Mouse (Mus musculus): ENCODE measurements at regions not wholly inside any gene's neighbourhood (a gene's known extent, or its start where the extent isn't known, plus 50 kb on each side); places are given as distances from the start of the nearest gene placed in this dataset.
A peak's percentile ranks its signal among the peaks of the same experiment; 100 is the strongest.

- peak; percentile 71 for ATAC-seq (replicated peaks; ENCODE audit: low FRiP score, low TSS enrichment, poor library complexity, severe bottlenecking)
These were observed 148.7 kb upstream of the Prickle1 start for GRCm38 (mm10) chr15:93744191-93744945.

DNA sequence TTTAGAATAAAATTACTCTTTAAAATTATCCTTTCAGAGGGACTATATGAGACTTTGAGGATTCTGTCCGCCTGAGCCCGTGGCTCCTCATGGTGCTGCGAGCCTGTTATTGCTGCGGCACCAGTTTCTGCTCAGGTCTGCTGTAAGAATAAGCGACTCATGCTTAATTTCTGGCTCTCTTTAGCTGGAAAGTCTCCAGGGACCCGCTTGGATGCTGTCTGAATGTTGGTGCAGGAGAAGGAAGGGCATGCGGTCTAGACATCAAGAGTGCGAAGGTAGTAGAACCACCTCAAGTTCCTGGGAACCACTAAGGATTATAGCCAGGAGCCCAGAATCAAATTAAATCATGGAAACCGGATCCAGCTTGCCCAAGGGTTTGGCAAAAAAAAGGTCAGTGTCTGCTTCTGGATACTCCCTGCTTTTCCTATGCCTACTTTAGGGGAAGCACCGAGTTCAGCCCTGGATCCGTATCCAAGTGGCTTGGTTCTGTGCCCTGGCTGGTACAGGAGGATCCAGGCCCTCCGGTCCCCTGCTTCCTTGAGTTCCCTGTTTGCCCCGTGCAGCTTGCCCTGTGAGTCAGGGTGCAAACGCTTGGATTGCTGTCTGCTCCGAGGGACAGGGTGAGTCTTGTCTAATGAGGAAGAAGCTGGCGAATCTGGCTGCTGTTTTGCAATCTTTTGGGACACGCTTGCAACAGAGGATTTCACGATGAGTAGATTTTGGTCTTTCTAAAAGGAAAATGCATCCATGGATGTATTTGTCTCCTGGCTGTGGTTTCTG lies 138.2 kb upstream of the Prickle1 start:
- no peak for ATAC-seq (replicated peaks; ENCODE audit: low FRiP score, low TSS enrichment, poor library complexity, severe bottlenecking)

GRCm38 (mm10) chr15:93732825-93733224 lies 137.1 kb upstream of the Prickle1 start:
- ATAC-seq (replicated peaks; ENCODE audit: low FRiP score, low TSS enrichment, poor library complexity, severe bottlenecking): no peak

DNA sequence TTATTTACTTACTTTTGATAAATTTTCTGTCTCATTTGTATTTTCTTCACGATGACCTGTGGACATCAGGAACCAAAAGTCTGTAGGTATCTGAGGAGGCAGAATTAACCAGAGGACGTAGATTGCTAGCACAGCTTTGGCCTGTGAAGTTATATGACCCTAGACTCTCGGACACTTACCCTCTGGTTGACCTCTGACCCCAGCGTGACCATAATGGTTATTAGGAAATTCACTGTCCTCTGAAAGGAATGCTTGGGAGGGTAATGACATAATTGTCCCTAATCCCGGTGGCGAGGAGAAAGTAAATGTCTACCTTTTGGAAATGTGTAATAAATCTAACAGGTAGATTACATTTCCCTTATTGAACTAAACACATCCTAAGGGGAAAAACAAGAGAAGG lies 135.5 kb upstream of the Prickle1 start:
- no peak for ATAC-seq (replicated peaks; ENCODE audit: low FRiP score, low TSS enrichment, poor library complexity, severe bottlenecking)

DNA sequence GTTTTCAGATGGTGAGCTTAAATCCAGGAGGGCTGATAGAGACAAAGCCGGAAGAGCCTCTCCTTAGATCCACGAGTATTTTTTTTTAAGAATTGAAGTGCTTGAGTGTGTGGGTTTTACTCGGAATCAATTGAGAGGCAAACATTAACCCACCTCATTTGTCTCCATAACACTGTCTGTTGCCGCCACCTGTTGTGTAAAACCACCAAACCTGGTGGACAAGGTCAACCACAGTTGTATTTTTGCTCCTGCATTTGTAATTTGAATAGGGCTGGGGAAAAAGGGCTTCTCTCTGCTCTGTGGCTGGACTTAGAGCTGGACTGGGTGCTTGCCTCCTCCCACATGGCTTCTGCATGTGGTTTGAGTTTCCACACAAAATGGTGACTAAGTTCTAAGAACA lies 119.8 kb upstream of the Prickle1 start:
- ATAC-seq (replicated peaks; ENCODE audit: low FRiP score, low TSS enrichment, poor library complexity, severe bottlenecking): no peak

GRCm38 (mm10) chr15:93713428-93713827 lies 117.7 kb upstream of the Prickle1 start:
- no peak for ATAC-seq (replicated peaks; ENCODE audit: low FRiP score, low TSS enrichment, poor library complexity, severe bottlenecking)

DNA sequence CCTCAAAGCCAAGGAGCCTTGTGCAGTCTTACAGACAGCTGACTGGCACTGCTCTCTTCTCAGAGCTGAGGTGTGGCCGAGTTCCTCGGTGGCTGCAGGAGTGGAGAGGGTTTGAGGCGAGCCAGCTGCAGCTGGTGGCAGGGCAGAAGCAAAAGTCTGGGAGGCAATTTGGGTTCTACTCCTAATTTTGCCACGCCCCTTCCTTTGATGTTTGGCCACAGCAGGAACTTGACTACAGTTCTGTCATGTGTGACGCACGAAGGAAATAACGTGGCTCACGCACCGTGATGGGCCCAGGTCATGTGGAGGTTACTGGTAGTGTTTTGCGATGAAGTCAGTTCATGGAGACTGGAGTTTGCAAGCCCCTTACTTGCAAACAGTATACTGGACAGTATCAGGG lies 116.9 kb upstream of the Prickle1 start:
- ATAC-seq (replicated peaks; ENCODE audit: low FRiP score, low TSS enrichment, poor library complexity, severe bottlenecking): no peak

GRCm38 (mm10) chr15:93711150-93711784 lies 115.6 kb upstream of the Prickle1 start:
- ATAC-seq (replicated peaks; ENCODE audit: low FRiP score, low TSS enrichment, poor library complexity, severe bottlenecking): no peak

DNA sequence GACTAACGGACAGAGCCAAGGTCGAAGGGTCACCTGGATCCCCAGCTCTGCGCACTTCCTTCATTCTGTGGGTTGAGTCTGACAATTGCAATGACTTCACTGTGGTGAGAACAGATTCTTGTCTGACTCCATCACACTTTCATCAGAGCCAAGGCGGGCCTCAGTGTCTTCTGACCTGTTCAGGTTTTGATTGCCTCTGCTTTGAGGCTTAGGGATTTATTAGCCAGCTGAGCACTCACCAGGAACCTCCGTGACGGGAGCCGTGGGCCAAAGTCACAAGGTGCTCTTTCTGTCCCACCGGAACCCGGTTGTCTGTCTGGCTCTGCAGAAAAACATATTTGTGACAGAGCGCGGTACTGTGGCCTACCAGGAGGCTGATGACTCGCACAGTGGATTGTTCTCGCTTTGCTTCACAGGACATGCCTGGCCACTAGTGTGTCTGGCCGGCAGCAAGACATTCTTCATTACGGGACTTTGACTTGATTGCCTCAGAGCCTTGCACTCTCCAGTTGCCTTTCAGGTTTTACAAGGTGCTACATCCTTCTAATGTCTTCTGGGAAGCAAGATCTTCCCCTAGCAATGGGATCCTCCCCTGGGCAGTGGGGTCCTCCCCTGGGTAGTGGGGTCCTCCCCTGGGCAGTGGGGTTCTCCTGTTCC lies 114.9 kb upstream of the Prickle1 start:
- ATAC-seq (replicated peaks; ENCODE audit: low FRiP score, low TSS enrichment, poor library complexity, severe bottlenecking): no peak

DNA sequence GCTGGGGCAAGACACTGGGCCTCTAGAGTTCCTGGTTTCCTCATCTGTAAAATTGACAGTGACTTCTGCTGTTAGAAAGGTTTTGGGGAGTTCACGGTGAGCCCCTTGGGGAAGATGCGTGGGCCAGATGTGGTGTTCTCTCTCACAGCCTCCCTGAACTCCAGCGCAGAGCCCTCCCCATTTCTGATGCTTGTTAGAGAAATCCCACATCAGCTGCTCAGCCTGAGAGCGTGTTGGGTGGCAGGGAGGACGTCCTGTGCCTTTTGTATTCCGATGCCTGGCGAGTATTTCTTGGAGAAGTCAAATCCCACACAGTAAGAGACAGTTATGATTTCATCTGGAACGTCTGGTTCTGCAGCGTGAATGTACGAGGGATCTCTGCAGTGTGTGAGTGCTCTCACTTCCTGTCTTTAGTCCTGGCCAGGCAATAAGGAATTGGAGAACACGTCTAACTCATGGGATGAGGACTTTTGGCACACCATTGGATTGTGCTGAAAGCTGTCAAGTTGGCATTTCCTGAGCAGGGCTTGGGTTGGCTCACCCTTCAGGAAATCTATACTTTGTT lies 110.8 kb upstream of the Prickle1 start:
- ATAC-seq (replicated peaks; ENCODE audit: low FRiP score, low TSS enrichment, poor library complexity, severe bottlenecking): no peak

DNA sequence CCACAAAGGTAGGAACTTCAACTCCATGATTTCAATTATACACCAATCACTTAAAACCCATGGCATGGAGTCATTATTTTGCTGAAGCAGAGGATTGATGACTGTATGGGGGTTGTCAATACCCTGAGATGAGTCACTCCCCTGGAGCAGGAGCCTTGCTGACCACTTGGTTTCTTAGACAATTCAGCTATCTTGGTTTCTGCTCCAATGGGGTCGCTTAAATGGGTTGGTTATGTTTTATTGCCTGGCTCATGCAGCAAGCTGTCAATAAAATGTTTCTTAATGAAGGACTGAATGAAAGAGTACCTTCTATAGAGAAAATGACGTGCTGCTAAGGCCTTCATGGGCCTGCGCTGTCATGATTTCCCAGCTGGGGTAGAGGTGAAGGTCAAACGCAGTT lies 110.0 kb upstream of the Prickle1 start:
- no peak for ATAC-seq (replicated peaks; ENCODE audit: low FRiP score, low TSS enrichment, poor library complexity, severe bottlenecking)

DNA sequence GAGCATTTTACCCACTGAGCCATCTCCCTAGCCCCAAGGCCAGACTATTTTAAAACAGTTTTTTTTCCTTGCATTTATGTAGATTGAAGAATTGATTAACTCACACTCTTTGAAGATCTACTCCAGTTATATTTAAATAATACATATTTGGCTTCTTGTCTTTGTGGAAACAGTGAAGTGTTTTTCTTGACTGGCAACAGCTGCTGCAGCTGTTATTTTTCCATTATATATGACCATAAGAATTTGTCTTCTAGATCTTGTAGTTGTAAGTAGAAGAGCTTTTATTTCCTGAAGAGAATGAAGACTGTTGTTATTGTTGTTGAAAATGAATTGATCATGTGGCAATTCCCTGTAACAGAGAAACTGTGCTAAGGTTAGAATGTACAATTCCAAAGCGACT lies 109.4 kb upstream of the Prickle1 start:
- no peak for ATAC-seq (replicated peaks; ENCODE audit: low FRiP score, low TSS enrichment, poor library complexity, severe bottlenecking)

DNA sequence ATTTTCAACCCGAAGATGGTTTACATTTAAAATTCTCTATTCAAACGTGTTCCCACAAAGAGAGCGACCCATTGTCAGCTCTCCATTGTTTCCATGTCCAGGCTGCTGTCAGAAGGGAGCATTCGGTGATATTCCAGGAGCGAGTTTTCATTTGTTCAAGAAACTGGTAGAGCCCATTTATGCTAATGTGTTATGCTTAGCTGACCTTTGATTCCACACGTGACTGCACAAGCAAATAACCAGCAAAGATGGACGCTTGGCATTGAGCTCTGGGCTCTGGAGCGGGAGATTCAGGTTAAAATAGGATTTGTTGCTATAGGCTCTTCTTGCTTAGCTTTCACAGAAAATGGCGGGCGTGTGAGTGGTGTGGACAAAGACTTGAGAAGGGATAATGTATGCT lies 105.3 kb upstream of the Prickle1 start:
- ATAC-seq (replicated peaks; ENCODE audit: low FRiP score, low TSS enrichment, poor library complexity, severe bottlenecking): no peak

DNA sequence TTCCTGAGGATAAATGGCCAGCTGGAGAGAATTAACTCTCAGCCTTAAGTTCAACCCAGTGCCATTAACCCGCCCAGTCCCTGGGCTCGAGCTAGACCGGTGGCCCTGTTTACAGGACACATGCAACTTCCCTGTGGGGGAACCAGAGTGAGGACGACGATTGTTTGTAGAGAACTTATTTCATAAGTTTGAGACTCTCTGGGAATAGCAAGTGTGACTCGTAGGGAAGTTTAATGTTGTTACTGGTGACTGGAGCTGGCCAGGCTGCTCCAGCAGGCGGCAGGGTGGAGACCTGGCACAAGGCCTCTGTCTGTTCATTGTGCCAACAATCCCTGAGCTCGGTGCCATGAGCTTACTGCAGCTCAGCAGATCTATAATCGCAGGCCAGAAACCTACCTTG lies 104.3 kb upstream of the Prickle1 start:
- no peak for ATAC-seq (replicated peaks; ENCODE audit: low FRiP score, low TSS enrichment, poor library complexity, severe bottlenecking)

DNA sequence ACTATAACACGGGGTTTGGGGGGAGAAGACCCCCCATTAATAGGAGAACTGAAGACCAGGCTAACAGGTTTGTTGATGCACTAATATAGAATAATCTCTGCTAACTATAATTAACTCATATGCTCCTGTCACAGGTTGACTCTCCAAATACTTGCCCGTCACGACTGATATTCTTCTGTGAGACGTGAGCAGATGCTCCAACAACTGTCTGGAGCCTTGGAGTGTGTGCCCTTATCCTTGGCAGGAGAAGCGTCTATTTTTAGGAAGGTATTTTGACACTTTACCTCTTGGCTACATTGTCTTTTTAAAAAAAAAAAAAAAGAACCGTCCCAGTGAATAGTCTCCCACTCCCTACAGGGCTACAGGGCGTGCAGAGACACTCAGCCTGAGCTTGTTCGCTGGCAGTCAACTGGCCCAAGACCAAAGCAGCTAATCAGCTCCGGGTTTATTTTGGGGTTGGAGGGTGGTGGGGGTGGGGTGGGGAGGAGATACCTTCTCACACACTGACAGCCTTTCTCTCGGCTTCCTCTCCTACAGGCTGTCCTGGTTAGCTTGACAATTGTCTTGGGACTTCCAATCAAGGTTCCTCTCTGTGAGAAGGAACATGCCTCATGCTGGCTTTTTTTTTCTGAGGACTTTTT lies 102.6 kb upstream of the Prickle1 start:
- ATAC-seq (replicated peaks; ENCODE audit: low FRiP score, low TSS enrichment, poor library complexity, severe bottlenecking): no peak

- ATAC-seq (replicated peaks; ENCODE audit: low FRiP score, low TSS enrichment, poor library complexity, severe bottlenecking): no peak
These were observed 95.0 kb upstream of the Prickle1 start for GRCm38 (mm10) chr15:93690717-93691116.

DNA sequence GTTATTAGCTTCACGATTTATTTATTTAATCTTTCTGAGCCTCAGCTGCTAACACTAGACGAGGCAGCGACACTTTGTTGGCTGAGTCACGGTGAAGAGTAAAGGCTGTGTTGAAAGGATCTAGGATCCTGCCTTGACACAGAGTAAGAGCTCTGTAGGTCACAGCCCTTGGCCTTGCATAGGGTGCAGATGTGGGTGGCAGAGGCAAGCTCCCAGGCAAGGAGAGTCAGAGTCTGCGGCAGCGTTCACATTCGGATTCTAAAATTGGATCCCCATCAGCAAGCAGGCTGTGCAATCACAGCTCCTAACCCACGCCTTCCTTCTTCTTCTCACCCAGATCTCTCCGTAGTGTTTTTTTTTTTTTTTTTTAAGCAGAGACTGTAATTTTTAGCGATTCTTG lies 94.3 kb upstream of the Prickle1 start:
- ATAC-seq (replicated peaks; ENCODE audit: low FRiP score, low TSS enrichment, poor library complexity, severe bottlenecking): no peak

DNA sequence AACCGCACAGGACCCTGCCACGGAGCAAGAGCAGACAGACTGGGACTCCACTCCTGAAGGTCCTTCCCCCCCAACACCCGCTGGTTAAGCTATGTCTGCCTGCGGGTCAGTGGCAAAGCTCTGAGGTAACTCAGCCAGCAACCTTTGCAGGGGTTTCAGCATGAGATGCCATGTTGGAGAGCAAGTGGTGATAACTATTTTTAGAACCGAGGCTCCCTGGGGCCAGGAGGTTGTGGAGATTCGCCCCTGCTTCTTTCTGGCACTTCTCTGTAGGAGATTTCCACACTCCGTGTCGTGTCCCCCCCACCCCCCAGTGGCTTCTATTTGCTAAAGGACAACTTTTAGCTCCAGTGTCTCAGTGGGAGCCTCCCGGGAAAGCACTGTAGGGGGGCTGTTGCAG lies 90.7 kb upstream of the Prickle1 start:
- ATAC-seq (replicated peaks; ENCODE audit: low FRiP score, low TSS enrichment, poor library complexity, severe bottlenecking): no peak

DNA sequence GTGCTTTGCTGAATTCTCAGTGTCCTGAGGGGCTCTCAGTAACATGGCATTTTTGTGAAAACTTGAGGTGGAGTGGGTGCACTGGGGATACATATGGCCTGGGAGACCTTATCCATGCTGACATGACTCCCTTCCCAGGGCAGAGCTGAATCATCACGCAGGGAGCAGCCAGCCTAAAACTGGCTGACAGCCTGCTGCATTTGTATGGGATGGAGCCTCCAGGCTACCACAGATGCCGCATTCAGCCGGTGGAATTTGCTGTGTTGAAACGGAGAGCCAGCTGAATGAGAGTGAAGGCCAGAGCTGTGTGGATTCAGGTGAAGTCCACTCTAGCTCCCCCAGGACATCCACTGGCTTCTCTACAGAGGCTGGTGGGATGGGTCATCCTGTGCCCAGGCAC lies 85.9 kb upstream of the Prickle1 start:
- no peak for ATAC-seq (replicated peaks; ENCODE audit: low FRiP score, low TSS enrichment, poor library complexity, severe bottlenecking)
